Mouse (Mus musculus) skeletal muscle tissue, adult 2 months (tissue): ENCODE measurements at regions not wholly inside any gene's neighbourhood (a gene's known extent, or its start where the extent isn't known, plus 50 kb on each side); places are given as distances from the start of the nearest gene placed in this dataset.

Source experiments
- DNase-seq: peaks from one replicate; pipeline ENCODE4 v3.0.0-alpha.2; 2012; ENCODE audit warnings: low read depth, low spot score

DNA sequence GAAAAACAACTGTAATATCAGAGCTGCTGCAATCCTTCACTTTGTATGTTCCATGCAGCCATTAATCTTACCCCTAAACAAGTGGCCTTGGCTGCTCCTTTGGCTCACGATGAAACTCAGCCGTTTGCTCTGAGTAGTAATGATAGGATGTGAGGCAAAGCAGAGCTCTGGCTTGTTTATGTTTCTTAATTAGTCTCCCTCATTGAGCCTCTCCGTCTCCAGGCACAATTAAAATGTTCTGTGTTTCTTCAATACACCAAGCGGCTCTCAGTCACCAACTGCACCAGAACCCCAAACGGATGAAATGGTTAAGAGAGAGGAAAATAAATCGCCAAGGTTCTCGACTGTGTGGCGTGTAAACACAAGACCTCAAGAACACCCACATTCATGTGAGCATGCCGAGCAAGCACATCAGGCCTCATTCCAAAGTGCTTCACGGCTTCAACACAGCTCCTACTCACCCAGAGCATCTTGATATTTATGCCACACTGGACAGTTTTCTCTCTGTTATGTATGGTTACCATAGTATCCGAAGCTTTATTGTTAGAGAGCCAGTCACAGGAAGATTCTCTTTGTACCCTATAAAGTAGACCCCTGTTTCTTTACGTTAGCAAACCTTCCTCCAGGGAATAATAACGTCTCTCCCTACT lies 280.4 kb downstream of the Lyplal1 start:
- no peak for DNase-seq

GRCm38 (mm10) chr1:185842481-185842880 lies 274.6 kb downstream of the Lyplal1 start:
- DNase-seq = peak; percentile 33

DNA sequence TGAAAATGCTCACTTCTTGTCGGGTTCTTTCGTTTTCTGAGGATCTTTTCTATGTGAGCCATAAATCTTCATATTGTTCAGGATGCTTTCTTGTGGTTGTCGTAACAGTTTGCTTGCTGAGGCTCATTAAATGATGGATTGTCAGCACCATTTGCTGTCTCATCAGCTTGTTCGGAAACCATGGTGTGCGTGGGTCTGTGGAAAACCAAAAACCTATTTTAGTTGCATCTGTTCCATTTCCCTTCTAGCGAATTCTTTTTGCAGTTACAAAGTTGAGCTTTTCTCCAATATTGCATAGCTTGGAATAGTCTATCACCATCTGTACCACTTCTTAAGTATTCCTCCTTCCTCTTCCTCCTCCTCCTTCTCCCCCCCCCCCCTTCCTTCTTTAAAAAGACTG lies 269.9 kb downstream of the Lyplal1 start:
- no peak for DNase-seq

GRCm38 (mm10) chr1:185850590-185850989 lies 266.5 kb downstream of the Lyplal1 start:
- no peak for DNase-seq

DNA sequence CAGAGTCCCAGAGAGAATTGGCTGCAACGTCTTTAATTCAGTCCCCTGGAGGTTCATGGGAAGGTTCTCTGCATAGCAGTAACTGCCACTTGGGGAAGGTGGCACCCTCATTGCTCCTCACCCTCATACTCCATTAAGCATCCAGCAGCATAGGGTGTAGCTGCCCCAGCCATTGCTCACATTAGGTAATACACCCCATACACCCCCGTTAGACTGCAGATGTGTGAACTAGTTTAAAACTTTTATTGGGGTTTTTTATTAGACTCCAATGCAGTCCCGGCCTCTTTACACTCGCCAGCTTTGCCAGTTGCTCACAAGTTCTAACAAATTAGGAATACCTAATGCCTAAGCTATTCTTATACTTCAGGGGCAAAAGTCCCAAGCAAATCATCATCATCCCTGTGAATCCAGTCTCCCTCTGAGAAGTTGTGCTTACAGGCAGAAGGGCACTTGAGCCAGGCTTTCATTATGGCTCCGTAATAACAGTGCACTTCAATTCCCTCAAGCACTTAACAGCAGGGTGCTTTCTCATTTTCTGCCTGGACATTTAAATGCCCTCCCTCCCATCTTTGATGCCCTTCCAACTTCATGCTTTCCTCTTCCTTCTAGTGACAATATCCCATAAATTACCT lies 265.7 kb downstream of the Lyplal1 start:
- no peak for DNase-seq

DNA sequence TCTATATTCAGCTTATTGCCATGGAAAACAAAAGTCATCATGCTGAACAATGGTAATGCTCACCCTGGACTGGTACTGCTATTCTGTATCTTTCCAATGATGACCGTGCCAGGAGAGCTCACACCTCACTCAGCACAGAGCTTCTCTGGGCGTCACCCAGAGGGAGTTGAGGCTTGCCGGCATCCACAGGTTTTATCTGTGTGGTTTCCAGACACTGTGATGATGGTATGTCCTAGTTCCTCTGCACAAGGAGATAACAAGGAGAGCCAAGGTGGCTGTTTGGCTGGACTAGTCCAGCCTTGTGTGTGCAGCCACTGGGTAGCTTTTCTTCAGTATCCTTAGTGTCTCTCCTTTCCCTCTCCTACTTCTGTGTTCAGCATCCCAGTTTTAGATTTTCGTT lies 255.4 kb downstream of the Lyplal1 start:
- DNase-seq = no peak

DNA sequence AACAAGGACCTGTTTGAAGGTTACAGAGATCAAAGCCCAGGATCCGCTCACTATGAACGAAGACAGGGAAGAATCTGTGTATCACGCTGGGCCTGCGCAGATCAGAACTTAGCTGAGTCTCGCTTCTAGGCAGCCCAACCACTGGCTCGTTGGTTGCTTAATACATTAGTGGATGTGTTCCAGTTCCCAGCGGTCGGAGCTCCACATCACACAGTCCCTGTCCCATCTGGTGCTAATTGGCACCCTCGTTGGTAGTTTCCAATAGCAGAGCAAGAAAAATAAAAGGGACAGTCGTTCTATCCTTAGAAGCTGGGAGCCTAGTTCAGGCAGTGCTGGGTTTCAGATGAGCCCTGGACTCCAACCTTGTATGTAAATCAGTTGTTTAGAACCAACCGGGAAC lies 251.2 kb downstream of the Lyplal1 start:
- DNase-seq = peak; percentile 71

DNA sequence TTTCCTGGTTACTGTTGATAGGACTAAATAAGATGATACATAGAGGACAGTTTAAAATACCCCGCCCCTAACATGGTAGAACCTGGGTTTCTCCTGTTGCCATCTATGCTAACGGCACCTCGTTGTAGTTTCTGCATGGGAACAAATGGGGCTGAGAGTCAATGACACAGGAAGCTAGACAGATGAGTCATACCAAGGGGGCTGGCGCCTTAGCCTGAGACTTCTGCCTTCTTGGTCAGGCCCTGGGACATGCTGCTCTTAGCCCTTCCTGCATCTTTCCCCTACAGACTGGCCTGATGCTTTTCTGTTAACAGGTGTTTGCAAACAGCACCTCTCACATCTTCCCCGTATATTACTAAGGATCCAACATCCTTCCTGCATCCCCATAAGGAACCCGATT lies 250.5 kb downstream of the Lyplal1 start:
- DNase-seq = no peak

DNA sequence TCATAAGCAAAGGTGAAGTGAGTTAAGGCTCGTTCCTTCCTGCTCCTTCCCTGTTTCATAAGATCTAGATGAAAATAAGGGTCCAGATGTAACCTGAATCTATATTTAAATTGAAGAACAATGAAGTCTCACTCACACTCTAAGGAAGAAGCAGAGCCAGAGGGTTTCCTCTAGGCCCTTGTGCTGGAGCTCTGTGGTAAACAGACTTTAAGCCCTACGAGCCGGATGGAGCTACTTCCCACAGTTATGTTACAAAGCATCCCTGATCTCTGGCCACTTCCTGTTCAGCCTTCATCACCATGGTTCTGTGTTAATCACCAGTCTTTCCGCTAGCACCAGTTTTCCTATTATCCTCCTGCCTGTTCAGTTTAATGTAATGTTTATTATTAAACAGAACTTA lies 250.1 kb downstream of the Lyplal1 start:
- no peak for DNase-seq

DNA sequence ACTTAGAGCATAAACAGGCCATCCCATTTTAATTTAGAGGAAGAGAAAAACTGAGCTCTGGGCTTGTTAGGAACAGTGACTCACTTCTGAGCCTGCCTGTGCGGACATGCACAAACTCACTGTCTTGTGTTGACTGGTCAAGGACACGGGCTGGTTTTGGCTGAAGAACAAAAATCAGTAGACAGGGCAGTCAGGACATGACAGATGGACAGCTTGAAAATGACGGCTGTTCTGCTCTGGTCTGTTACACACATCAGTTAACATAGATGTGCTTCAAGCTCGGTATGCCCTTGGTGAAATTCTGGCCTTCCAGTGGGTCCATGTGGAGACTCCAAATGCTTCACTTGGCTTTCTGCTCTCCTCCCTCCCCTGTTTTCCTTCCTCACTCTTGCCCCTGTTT lies 248.4 kb downstream of the Lyplal1 start:
- no peak for DNase-seq

DNA sequence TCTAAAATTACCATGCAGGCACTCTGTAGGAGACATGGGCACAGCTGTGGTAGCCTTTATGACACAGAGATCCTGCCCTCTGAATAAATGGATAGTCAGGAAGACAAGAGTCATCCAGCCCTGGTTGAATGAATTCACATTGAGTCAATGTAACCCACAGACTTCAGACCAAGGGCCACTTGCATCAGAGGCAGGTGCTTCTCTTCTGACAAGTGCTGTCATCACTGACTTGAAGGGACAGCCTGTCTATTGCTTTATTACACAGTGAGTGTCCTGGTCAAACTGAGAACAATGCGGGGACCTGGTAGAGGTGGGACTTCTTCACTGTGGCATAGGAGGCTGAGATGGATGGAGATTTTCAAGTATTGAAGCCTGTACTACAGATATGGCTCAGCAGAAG lies 230.1 kb downstream of the Lyplal1 start:
- no peak for DNase-seq

DNA sequence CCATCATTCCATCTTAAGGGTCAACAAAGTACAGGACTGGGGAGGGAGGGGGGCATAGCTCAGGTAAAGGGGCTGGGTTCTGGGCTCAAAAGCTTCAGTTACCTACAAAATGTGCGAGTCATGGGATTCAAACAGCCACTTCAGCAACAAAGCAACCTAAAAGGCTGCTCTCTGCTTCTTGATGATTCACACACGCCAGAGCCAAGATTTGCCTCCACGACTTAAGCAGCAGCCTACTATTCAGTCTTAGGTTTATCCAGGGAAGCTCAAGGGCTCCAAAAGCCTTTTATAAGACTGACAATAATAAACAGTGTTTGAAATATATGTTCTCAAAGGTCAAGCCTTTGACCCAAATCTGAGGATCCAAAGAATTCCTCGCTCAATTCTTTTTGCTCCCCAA lies 225.3 kb downstream of the Lyplal1 start:
- no peak for DNase-seq

- DNase-seq = no peak
These were observed 223.7 kb downstream of the Lyplal1 start for GRCm38 (mm10) chr1:185893421-185893820.

DNA sequence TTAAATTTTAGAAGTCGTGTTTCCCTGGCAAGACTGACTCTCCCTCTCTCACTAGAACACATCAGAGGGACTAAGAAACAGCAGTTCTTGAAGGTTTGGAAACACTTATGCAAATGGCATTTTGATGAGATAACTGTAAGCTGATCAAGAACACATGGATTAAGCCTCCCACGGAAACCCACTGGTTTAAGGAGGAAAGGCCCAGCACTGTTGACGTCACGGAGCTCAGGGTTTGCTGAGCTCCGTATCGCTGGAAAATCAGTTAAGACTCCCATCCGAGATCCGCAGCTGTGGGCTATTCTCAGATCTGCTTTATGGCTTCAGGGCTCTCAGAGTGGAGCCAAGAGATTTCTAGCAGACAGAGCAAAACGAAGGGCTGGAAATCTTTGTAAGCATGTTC lies 218.6 kb downstream of the Lyplal1 start:
- peak; percentile 63 for DNase-seq

- no peak for DNase-seq
These were observed 216.8 kb downstream of the Lyplal1 start for GRCm38 (mm10) chr1:185900316-185900715.

GRCm38 (mm10) chr1:185902395-185902794 lies 214.7 kb downstream of the Lyplal1 start:
- DNase-seq = no peak

DNA sequence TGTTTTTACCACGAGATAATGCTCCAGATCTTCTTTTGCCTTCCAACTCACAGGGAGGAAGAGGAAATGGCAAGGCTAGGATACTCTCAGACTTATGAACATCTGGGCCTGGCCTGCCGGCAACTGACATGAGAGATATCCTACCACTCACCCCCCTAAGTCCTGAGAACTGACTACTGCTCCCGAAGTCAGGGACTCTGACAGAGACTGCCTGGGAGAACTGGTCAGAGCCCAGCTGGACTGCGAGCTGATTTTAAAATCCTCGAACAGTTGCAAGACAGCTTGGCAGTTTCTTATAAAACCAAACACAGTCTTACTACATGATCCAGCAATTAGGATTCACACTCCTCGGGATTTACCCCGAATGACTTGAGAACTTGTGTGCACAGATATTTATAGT lies 211.4 kb downstream of the Lyplal1 start:
- DNase-seq = peak; percentile 39

GRCm38 (mm10) chr1:185915579-185915978 lies 201.5 kb downstream of the Lyplal1 start:
- DNase-seq = no peak

- DNase-seq = no peak
These were observed 198.4 kb downstream of the Lyplal1 start for GRCm38 (mm10) chr1:185918663-185919062.

DNA sequence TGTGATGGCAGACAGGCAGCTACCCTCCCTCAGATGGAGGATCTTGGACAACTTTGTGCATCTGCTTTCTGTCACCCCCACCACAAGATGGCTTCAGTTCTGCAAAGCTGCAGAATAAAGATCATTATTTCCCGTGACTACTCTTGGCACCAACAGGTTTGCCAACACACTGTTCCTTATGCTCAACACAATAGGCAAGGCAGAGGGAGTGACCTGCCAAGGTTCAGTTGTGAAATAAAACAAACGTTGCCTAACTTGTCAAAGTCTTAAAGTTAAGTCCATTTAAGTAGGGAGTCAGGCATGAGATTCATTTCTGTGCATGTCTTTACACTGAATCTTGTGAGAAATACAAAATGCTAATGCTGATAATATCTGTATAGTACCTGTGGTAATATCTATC lies 193.4 kb downstream of the Lyplal1 start:
- DNase-seq = no peak

- DNase-seq = no peak
These were observed 188.1 kb downstream of the Lyplal1 start for GRCm38 (mm10) chr1:185929000-185929399.

GRCm38 (mm10) chr1:185929761-185930160 lies 187.3 kb downstream of the Lyplal1 start:
- DNase-seq = no peak

GRCm38 (mm10) chr1:185933623-185934022 lies 183.5 kb downstream of the Lyplal1 start:
- DNase-seq = no peak

GRCm38 (mm10) chr1:185937026-185937425 lies 180.1 kb downstream of the Lyplal1 start:
- no peak for DNase-seq
